Mouse (Mus musculus) liver, embryonic 14.5 days (tissue): ENCODE data around the gene Pnldc1. TPM values are rescaled to one million over a fixed set of nuclear protein-coding genes. Genes with fewer than 3 reads are reported as not detected.

Experiments
- ATAC-seq: fragments of 200-750 bp; cut with Nextera tagmentation; 2 replicates; pipeline ENCODE4 v1.8.0; 2017; ENCODE audit warnings: moderate number of reproducible peaks, mild to moderate bottlenecking, moderate library complexity; ENCODE audit not compliant: insufficient read depth
- DNase-seq, 3 experiments: peaks; one replicate each; pipeline ENCODE4 v3.0.0-alpha.2; 2012 to 2013; ENCODE audit warnings: low read depth in 3 of 3, low spot score in 3 of 3
- H3K27ac ChIP-seq: fragments of 300-500 bp; sonication (generic); 2 replicates; pipeline ENCODE4 v1.5.1; 2014; ENCODE audit warnings: moderate library complexity, mild to moderate bottlenecking, control low read depth, inconsistent platforms
- H3K27me3 ChIP-seq: fragments of 300-500 bp; sonication (generic); 2 replicates; pipeline ENCODE4 v1.6.1; 2014; ENCODE audit warnings: mild to moderate bottlenecking, low read length, moderate library complexity; ENCODE audit not compliant: control insufficient read depth, insufficient read depth
- H3K36me3 ChIP-seq: fragments of 300-500 bp; sonication (generic); replicated peaks from 2 replicates; pipeline ENCODE4 v1.6.1; 2014; ENCODE audit warnings: low read depth; ENCODE audit not compliant: control insufficient read depth, insufficient read depth
- H3K4me1 ChIP-seq, 2 experiments: fragments of 200-500 bp in 1 of 2; fragments of 300-500 bp in 1 of 2; sonication (generic) in 1 of 2; replicated peaks; 2 replicates each; pipeline ENCODE4 v1.6.1; 2012 to 2014; ENCODE audit warnings: antibody characterized with exemption in 1 of 2, inconsistent platforms in 1 of 2, low read length in 1 of 2; ENCODE audit not compliant: control insufficient read depth in 2 of 2, insufficient read depth in 2 of 2
- H3K4me2 ChIP-seq: fragments of 300-500 bp; sonication (generic); 2 replicates; pipeline ENCODE4 v1.6.1; 2014; ENCODE audit warnings: low read depth, mild to moderate bottlenecking, control low read depth, moderate library complexity
- H3K4me3 ChIP-seq, 2 experiments: fragments of 200-500 bp in 1 of 2; fragments of 300-500 bp in 1 of 2; sonication (generic) in 1 of 2; 2 replicates each; pipeline ENCODE4 v1.5.1; 2012 to 2014; ENCODE audit warnings: low read depth in 2 of 2, low read length in 2 of 2, mild to moderate bottlenecking in 2 of 2, control low read depth in 1 of 2, inconsistent platforms in 1 of 2, moderate library complexity in 1 of 2; ENCODE audit not compliant: insufficient read depth in 1 of 2
- H3K9ac ChIP-seq: fragments of 300-500 bp; sonication (generic); replicated peaks from 2 replicates; pipeline ENCODE4 v1.6.1; 2014; ENCODE audit warnings: mild to moderate bottlenecking, control low read depth, moderate library complexity
- H3K9me3 ChIP-seq: fragments of 300-500 bp; sonication (generic); 2 replicates; pipeline ENCODE4 v1.6.1; 2016; ENCODE audit warnings: low read length, mixed read lengths; ENCODE audit not compliant: control insufficient read depth
- CTCF ChIP-seq: IDR thresholded peaks from 2 replicates; pipeline ENCODE4 v1.5.1; 2016; ENCODE audit warnings: antibody characterized with exemption, low read depth, control low read depth
- EP300 ChIP-seq: IDR thresholded peaks from 2 replicates; pipeline ENCODE4 v1.6.1; 2016; ENCODE audit warnings: antibody characterized with exemption, low read depth
- WGBS: fragments of 180-500 bp; shearing (Covaris S2); extraction: QIAGEN DNeasy Blood & Tissue Kit; methylation state at CpG from one replicate; pipeline ENCODE4 v1.1.7; 2014; ENCODE audit not compliant: insufficient replicate concordance; 5-methylcytosine and 5-hydroxymethylcytosine counted together
- polyA plus RNA-seq, 2 experiments: library from polyadenylated mRNA; depleted of rRNA in 1 of 2; stranded (reverse) in 1 of 2; unstranded in 1 of 2; fragments of >200 nt; fragmentation: Nextera tagmentation in 1 of 2; extraction: Ambion mirVana in 1 of 2; gene quantifications; 2 replicates each; pipeline versions ENCODE4 v1.2.1 to v1.2.3; 2012 to 2014

Gene Pnldc1
- polyA plus RNA-seq, 2 experiments, result 0.44 to 0.50 TPM

GRCm38 (mm10) chr17:12897674-12898073 lies 12.4 kb downstream of the Pnldc1 start:
- ATAC-seq (no peak), DNase-seq (no peak)
- Histone ChIP-seq H3K36me3 (no peaks in the 10 kb centered on the region), H3K4me1 (no peaks in the 10 kb centered on the region), H3K27ac (no peak overlapping the region), H3K27me3 (no peaks in the 10 kb centered on the region), H3K9me3 (no peaks in the 10 kb centered on the region), H3K9ac (no peak overlapping the region), H3K4me2 (no peak overlapping the region), H3K4me3 (no peak overlapping the region)
- no peak for TF ChIP-seq CTCF
- no peak for TF ChIP-seq EP300
- 79% methylated on average over 5 of the region's 5 CpGs for WGBS

DNA sequence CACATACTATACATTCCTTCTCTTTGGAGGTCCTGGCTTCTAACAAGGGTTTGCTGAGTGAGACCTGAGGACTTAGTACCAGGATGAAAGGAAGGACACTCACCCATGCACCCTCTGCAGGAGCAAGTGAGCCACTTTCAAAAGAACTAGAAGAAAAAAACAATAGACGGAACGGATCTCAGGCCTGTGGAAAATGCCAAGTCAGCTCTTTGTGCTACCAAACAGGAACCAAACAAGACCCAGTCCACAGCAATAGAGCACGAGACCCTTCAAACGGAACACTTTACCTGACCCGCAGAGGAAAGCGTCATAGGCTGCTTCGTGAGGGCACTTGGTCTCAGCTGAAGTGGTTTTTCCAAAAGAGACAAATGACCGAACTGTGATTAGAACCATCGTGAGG lies 18.0 kb downstream of the Pnldc1 start:
- H3K4me1 ChIP-seq, result no peaks in the 10 kb centered on the region
- H3K9ac ChIP-seq, result no peak overlapping the region
- no peaks in the 10 kb centered on the region for H3K27me3 ChIP-seq
- WGBS, result 80% methylated on average over 9 of the region's 9 CpGs
- no peaks in the 10 kb centered on the region for H3K9me3 ChIP-seq
- no peak overlapping the region for H3K27ac ChIP-seq
- no peaks in the 10 kb centered on the region for H3K36me3 ChIP-seq
- no peak for TF ChIP-seq CTCF
- no peak overlapping the region for H3K4me3 ChIP-seq
- H3K4me2 ChIP-seq, result no peak overlapping the region
- no peak for DNase-seq
- no peak for ATAC-seq

- TF ChIP-seq CTCF (no peak), EP300 (no peak)
- no peaks in the 10 kb centered on the region for H3K27me3 ChIP-seq
- no peak overlapping the region for H3K4me3 ChIP-seq
- H3K4me1 ChIP-seq, result no peaks in the 10 kb centered on the region
- WGBS, result 77% methylated on average over 4 of the region's 4 CpGs
- no peak for ATAC-seq
- no peak overlapping the region for H3K4me2 ChIP-seq
- no peaks in the 10 kb centered on the region for H3K36me3 ChIP-seq
- no peak for DNase-seq
- H3K27ac ChIP-seq, result no peak overlapping the region
- no peak overlapping the region for H3K9ac ChIP-seq
- H3K9me3 ChIP-seq, result no peaks in the 10 kb centered on the region
Measured at GRCm38 (mm10) chr17:12891054-12891453, 19.0 kb downstream of the Pnldc1 start.

GRCm38 (mm10) chr17:12887021-12887775 lies 22.8 kb downstream of the Pnldc1 start:
- no peak overlapping the region for H3K4me2 ChIP-seq
- no peak for ATAC-seq
- H3K4me3 ChIP-seq, result no peak overlapping the region
- H3K27ac ChIP-seq, result no peak overlapping the region
- no peaks in the 10 kb centered on the region for H3K36me3 ChIP-seq
- H3K9ac ChIP-seq, result no peak overlapping the region
- no peaks in the 10 kb centered on the region for H3K4me1 ChIP-seq
- H3K9me3 ChIP-seq, result no peaks in the 10 kb centered on the region
- no peak for DNase-seq
- H3K27me3 ChIP-seq, result no peaks in the 10 kb centered on the region
- WGBS, result 75% methylated on average over 15 of the region's 15 CpGs
- TF ChIP-seq CTCF, result no peak
- TF ChIP-seq EP300, result no peak

DNA sequence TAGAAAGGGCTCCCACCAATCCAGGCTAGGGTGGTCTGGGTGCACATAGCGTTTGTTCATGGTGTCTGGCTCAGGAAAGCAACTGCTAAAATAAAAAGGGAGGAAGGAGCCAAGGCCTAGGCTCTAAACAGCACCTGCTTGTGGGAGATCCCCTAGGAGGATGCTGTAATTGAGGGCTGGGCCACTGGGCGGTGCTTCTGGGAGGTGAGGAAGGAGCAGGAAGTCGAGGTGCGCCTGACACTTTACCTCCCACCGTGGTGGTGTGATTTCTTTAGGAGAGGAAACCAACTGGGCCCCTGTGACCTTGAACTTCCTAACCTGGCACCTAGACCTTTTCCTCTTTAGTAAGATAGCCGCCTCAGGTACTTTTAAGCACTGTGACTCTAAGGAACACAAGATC lies 23.4 kb downstream of the Pnldc1 start:
- H3K9me3 ChIP-seq, result no peaks in the 10 kb centered on the region
- no peaks in the 10 kb centered on the region for H3K4me1 ChIP-seq
- H3K4me3 ChIP-seq, result no peak overlapping the region
- H3K4me2 ChIP-seq, result no peak overlapping the region
- H3K36me3 ChIP-seq, result no peaks in the 10 kb centered on the region
- H3K27ac ChIP-seq, result no peak overlapping the region
- TF ChIP-seq CTCF, result no peak
- TF ChIP-seq EP300, result no peak
- 36% methylated on average over 6 of the region's 6 CpGs for WGBS
- H3K9ac ChIP-seq, result no peak overlapping the region
- ATAC-seq, result no peak
- no peaks in the 10 kb centered on the region for H3K27me3 ChIP-seq
- DNase-seq, result no peak
